Mouse (Mus musculus) megakaryocyte-erythroid progenitor cell, adult 5-6 weeks (primary cell): ENCODE data around the gene Pzp. TPM values are rescaled to one million over a fixed set of nuclear protein-coding genes. Genes with fewer than 3 reads are reported as not detected.
A peak's percentile ranks its signal among the peaks of the same experiment; 100 is the strongest.

ENCODE experiments used
- ATAC-seq: replicated peaks from 2 replicates; pipeline ENCODE4 v1.8.0; 2016; ENCODE audit warnings: mild to moderate bottlenecking, inconsistent platforms; ENCODE audit not compliant: severe bottlenecking, poor library complexity, low FRiP score, low TSS enrichment
- total RNA-seq, 2 experiments: library from RNA; stranded (forward) in 1 of 2; stranded (reverse) in 1 of 2; fragments of 200-1000, 215-1000 nt in 1 of 2; fragments of >200 nt in 1 of 2; fragmentation: Nextera tagmentation in 1 of 2; gene quantifications; 2 replicates each; pipeline ENCODE4 v1.2.3; 2014 to 2017

Pzp gene
- total RNA-seq, 2 experiments from 2014 or later: not detected

DNA sequence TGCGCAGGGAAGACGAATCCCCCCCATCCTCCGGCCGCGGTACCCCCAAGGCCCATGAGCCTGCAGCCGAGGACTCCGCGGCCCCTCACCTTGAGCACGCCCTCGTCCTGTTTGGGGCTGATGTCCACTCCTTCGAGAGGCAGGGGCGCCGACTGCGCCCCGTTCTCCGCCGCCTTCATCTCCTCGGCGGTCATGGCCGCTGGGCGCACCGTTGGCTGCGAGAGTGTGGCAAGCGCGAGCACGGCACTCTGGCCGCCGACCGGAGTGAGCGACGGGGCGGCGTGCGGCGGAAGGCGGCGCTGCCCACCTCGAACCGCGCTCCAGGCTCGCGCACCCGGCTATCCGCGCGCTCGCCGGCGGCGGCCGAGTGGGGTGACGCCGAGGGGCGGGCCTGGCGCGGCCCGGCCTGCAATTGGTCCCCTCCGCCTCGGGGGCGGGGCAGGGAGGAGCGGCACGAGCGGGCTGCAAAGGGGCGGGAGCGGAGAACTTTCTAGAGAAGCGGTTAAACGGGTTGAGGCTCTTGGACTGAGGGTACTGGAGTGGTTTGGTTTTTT is 88.1 kb downstream of the Pzp start, which contains the start of gene Fkbp4:
TSS of gene Fkbp4 (minus strand) at position 361 of the 554 bp plus-strand sequence.
- peak; percentile 69 for ATAC-seq

DNA sequence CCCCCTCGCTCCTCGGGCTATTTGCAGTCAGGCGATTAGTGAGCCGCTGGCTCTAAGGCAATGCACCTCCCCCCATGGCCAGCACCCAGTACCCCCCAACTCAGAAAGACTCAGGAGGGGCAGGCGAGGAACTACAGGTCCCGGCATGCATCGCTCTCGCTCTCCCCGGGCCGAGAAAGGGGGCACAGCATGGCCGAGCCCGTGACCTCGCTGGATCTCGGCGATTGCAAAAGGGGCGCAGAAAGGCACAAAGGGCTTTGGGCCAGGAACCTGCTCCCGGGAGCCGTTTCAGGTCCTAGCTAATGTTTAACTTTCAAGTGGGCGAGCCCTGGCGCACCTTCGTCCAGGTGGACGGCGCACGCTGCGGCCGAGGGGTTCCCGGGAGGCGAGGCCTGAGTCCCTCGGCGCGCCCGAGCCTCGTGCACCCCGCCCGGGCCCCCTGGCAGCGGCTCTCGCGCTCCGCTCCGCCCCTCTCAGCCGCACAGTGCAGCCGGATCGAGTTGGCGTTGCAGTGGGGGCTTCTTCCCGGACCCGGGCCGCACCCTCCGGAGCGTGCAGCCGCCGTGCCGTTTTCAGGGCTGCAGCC is 88.7 kb downstream of the Pzp start:
- ATAC-seq: peak; percentile 26; the same call in 1 of the 2 replicates

DNA sequence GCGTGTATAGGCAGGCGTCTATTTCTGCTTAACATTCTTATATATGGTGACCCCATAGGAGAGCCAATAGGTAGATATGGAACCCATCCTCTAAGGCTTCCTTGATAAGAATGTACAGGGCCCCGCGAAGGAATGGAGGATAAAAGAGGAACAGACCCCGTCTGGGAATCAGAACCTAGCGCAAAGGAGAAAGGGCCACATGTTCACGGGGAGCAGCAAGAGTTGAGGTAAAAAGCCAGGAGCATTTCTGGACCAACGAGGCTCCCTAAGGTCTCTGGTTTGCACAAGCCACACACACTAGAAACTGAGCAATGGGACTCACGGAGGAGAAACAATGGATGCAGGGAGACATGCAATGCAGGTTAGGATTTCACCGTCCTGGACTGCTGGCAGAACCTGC is 89.2 kb downstream of the Pzp start:
- ATAC-seq: no peak

DNA sequence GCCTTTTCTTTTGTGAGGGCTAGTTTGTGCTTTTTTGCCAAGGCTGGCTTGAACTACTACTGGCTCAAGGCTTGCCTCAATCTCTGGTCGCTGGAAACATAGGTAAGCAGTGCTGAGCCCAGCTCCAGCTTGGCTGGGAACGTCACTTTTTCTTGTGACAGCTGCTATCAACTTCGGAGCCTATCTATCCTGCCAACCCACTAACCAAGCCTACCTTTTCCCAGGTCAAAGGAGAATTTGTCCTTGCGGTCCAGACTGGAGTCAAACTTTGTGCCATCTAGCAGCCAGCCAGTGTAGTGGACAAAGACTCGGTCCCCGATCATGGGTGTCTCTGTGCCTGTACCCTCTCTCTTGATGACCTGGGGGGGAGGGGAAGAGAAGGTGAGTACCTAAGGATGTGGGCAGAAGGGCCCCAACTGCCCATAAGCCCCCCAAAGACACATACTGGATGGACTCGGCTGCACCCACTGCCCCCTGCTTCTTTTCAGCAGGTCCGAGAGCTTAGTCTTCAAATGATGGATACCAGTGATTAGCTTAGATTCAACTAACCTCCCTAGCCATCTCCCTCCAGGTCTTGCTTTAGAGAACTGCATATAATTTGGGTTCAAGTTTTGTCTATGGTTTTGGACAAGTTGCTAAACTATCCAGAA is 90.0 kb downstream of the Pzp start:
- no peak for ATAC-seq

DNA sequence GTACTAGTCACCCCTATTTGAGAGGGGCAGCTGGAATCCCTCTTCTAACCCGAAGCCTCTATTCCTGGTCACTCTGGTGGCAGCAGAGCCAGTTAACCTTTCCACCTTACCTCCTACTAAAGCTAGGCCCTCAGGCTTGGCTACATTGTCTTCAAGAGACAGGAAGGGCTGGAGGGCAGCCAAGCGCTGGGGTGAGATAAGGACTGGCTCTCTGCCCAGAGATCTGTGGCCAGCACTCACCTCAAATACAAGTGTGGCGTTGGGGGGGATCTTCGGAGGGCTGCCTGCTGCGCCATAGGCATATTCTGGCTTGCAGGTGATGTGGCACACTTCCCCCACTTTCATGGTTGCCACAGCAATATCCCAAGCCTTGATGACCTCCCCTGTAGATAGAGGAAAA is 91.0 kb downstream of the Pzp start:
- peak; percentile 48 for ATAC-seq

Other genes with a start within 250 kb of the Pzp start
- gene Tead4, start 225.9 kb downstream of the Pzp start, total RNA-seq (2014; fragmentation: Nextera tagmentation): not detected in 2 replicates
- 0.72 TPM in 1 of 2 replicates, not detected in the other for gene Tead4, start 225.9 kb downstream of the Pzp start, total RNA-seq (2017)
- gene Tulp3, start 170.9 kb downstream of the Pzp start, total RNA-seq (2014; fragmentation: Nextera tagmentation): 0.33 and 2.6 TPM in 2 replicates
- 0.47 and 8.3 TPM in 2 replicates for gene Tulp3, start 170.9 kb downstream of the Pzp start, total RNA-seq (2017)
- gene Rhno1, start 163.8 kb downstream of the Pzp start, total RNA-seq (2014; fragmentation: Nextera tagmentation): 82.4 and 109 TPM in 2 replicates
- gene Rhno1, start 163.8 kb downstream of the Pzp start, total RNA-seq (2017): 53.5 and 57.2 TPM in 2 replicates
- 60.1 and 63.2 TPM in 2 replicates for gene Foxm1, start 163.8 kb downstream of the Pzp start, total RNA-seq (2014; fragmentation: Nextera tagmentation)
- gene Foxm1, start 163.8 kb downstream of the Pzp start, total RNA-seq (2017): 5.8 and 6.7 TPM in 2 replicates
- gene Tex52, start 151.3 kb downstream of the Pzp start, total RNA-seq (2014; fragmentation: Nextera tagmentation): 0.87 TPM in 1 of 2 replicates, not detected in the other
- 1.3 TPM in 1 of 2 replicates, not detected in the other for gene Tex52, start 151.3 kb downstream of the Pzp start, total RNA-seq (2017)
- gene Gm44596, start 151.2 kb downstream of the Pzp start, total RNA-seq (2014; fragmentation: Nextera tagmentation): not detected in 2 replicates
- gene Gm44596, start 151.2 kb downstream of the Pzp start, total RNA-seq (2017): not detected in 2 replicates
- not detected in 2 replicates for gene Nrip2, start 127.4 kb downstream of the Pzp start, total RNA-seq (2014; fragmentation: Nextera tagmentation)
- gene Nrip2, start 127.4 kb downstream of the Pzp start, total RNA-seq (2017): not detected in 2 replicates
- 39.1 and 52.6 TPM in 2 replicates for gene Itfg2, start 101.8 kb downstream of the Pzp start, total RNA-seq (2014; fragmentation: Nextera tagmentation)
- 19.3 and 24.7 TPM in 2 replicates for gene Itfg2, start 101.8 kb downstream of the Pzp start, total RNA-seq (2017)
- gene Fkbp4, start 88.0 kb downstream of the Pzp start, total RNA-seq (2014; fragmentation: Nextera tagmentation): 234 and 279 TPM in 2 replicates
- gene Fkbp4, start 88.0 kb downstream of the Pzp start, total RNA-seq (2017): 419 and 525 TPM in 2 replicates
- gene A2ml1, start 54.9 kb upstream of the Pzp start, total RNA-seq (2014; fragmentation: Nextera tagmentation): not detected in 2 replicates
- not detected in 2 replicates for gene A2ml1, start 54.9 kb upstream of the Pzp start, total RNA-seq (2017)
- 7.4 TPM in 1 of 2 replicates, not detected in the other for gene Klrb1a, start 96.8 kb upstream of the Pzp start, total RNA-seq (2014; fragmentation: Nextera tagmentation)
- gene Klrb1a, start 96.8 kb upstream of the Pzp start, total RNA-seq (2017): 2.0 TPM in 1 of 2 replicates, not detected in the other
- not detected in 2 replicates for gene Clec2h, start 135.7 kb upstream of the Pzp start, total RNA-seq (2014; fragmentation: Nextera tagmentation)
- gene Clec2h, start 135.7 kb upstream of the Pzp start, total RNA-seq (2017): not detected in 2 replicates
- 2.4 TPM in 1 of 2 replicates, not detected in the other for gene Klrb1, start 196.3 kb upstream of the Pzp start, total RNA-seq (2014; fragmentation: Nextera tagmentation)
- not detected in 2 replicates for gene Klrb1, start 196.3 kb upstream of the Pzp start, total RNA-seq (2017)